Mouse (Mus musculus): Measurements from ENCODE around the gene Slc46a1.
A peak's percentile ranks its signal among the peaks of the same experiment; 100 is the strongest.

The Slc46a1 gene

GRCm38 (mm10) chr11:78465568-78466180, at the start of gene Slc46a1:
Slc46a1 (plus strand) TSS chr11:78465697.
- DNase-seq, result peak; percentile 85

GRCm38 (mm10) chr11:78416854-78417253, 48.6 kb upstream of the Slc46a1 start:
- DNase-seq, result peak; percentile 84

- no peak for DNase-seq
Measured at GRCm38 (mm10) chr11:78420263-78420889, 45.1 kb upstream of the Slc46a1 start.

- no peak for DNase-seq
Measured at GRCm38 (mm10) chr11:78421201-78422009, 44.1 kb upstream of the Slc46a1 start.

GRCm38 (mm10) chr11:78422055-78422819, 43.3 kb upstream of the Slc46a1 start, which contains the start of gene Slc13a2:
Slc13a2 (minus strand) TSS chr11:78422217.
- DNase-seq, result peak; percentile 87

GRCm38 (mm10) chr11:78424352-78424751, 41.1 kb upstream of the Slc46a1 start:
- peak; percentile 57 for DNase-seq

- DNase-seq, result no peak
Measured at GRCm38 (mm10) chr11:78425572-78425971, 39.9 kb upstream of the Slc46a1 start.

- peak; percentile 63 for DNase-seq
Measured at GRCm38 (mm10) chr11:78427655-78428054, 37.8 kb upstream of the Slc46a1 start.

- no peak for DNase-seq
Measured at GRCm38 (mm10) chr11:78428309-78428708, 37.2 kb upstream of the Slc46a1 start.

GRCm38 (mm10) chr11:78430195-78430878, 35.2 kb upstream of the Slc46a1 start:
- no peak for DNase-seq

- peak; percentile 73 for DNase-seq
Measured at GRCm38 (mm10) chr11:78431176-78431575, 34.3 kb upstream of the Slc46a1 start.

- DNase-seq, result no peak
Measured at GRCm38 (mm10) chr11:78434052-78434451, 31.4 kb upstream of the Slc46a1 start.

- DNase-seq, result peak; percentile 60
Measured at GRCm38 (mm10) chr11:78435776-78436349, 29.6 kb upstream of the Slc46a1 start.

GRCm38 (mm10) chr11:78437182-78437581, 28.3 kb upstream of the Slc46a1 start:
- DNase-seq, result no peak

GRCm38 (mm10) chr11:78438399-78438930, 27.0 kb upstream of the Slc46a1 start:
- no peak for DNase-seq

GRCm38 (mm10) chr11:78443115-78443514, 22.4 kb upstream of the Slc46a1 start:
- DNase-seq, result no peak

GRCm38 (mm10) chr11:78447168-78447567, 18.3 kb upstream of the Slc46a1 start:
- DNase-seq, result no peak

- DNase-seq, result no peak
Measured at GRCm38 (mm10) chr11:78448242-78448641, 17.3 kb upstream of the Slc46a1 start.

- DNase-seq, result no peak
Measured at GRCm38 (mm10) chr11:78450337-78450736, 15.2 kb upstream of the Slc46a1 start.

- peak; percentile 74 for DNase-seq
Measured at GRCm38 (mm10) chr11:78453675-78454074, 11.8 kb upstream of the Slc46a1 start.

GRCm38 (mm10) chr11:78454276-78454675, 11.2 kb upstream of the Slc46a1 start:
- no peak for DNase-seq

GRCm38 (mm10) chr11:78455308-78455707, 10.2 kb upstream of the Slc46a1 start:
- peak; percentile 67 for DNase-seq
